Mouse (Mus musculus): ENCODE data around the gene Wdr18.

GRCm38 (mm10) chr10:79921572-79921971 lies 38.4 kb upstream of the Wdr18 start:
- no peak for TF ChIP-seq CTCF (IDR thresholded peaks at IDR 0.05; ENCODE audit: low read depth)
- TF ChIP-seq EP300 (optimal IDR thresholded peaks at IDR 0.05) = no peak

Measured in stomach, postnatal 0 days (tissue).